26 mouse cellular contexts compared by ENCODE assay signal in the genomic region with DNA sequence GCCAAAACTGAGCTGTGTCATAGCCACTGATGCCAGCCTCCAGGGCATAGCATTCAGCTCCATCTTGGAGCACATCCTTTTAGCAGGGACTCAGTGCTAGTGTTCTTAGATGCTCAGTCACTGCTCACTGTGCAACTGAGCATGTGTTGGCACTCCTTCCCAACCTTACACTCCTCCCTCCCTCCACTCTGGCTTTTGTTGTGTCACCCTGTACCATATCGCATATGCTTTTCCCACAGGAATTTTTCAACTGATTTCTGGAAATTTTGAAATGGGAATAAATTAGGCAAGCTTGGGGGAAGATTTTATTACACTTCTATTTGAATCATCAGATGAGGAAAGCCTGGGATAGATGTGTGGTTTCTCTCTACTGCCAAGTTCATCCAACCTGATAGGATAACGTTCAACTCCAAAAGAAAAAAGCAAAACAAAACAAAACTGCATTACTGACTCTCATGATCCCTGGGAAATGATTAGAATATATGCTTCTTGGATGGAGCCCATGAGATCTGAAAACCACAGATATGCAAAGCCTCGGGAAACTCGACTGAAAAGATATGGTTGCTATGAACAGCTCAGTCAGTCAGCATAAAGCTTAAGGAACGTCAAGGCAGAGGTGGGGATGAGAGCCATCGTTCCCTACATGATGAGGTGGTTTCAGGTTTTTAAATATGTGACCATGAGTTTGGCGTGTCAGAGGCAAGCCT. TPM values are rescaled to one million over a fixed set of nuclear protein-coding genes. Genes with fewer than 3 reads are reported as not detected.
DNase-seq lines count a peak whose midpoint lies in the region; ATAC-seq and TF ChIP-seq lines count a peak whose summit lies in the region.
"Had no signal": no experiment of that assay in that cellular context is flagged by ENCODE, and none has a peak within 500 bp of the region (broad histone marks: within the 10 kb centered on the region; RNA-seq: fewer than 3 reads in every experiment).

No protein-coding gene starts in this region.

- H3K4me2 ChIP-seq in embryonic facial prominence, embryonic 12.5 days (replicated peaks): no peak overlapping the region
- H3K4me2 ChIP-seq in limb, embryonic 15.5 days: no peak overlapping the region
- H3K4me2 ChIP-seq: heart, embryonic 13.5 days; limb, embryonic 12.5 days; liver, embryonic 15.5 days had no signal

- no peak overlapping the region for H3K4me3 ChIP-seq in embryonic facial prominence, embryonic 12.5 days
- H3K4me3 ChIP-seq in embryonic facial prominence, embryonic 10.5 days: no peak overlapping the region
- no peak overlapping the region for H3K4me3 ChIP-seq in limb, embryonic 15.5 days
- no peak overlapping the region for H3K4me3 ChIP-seq in thymus, adult 2 months (ENCODE audit: control insufficient read depth, insufficient read depth, low read length)
- H3K4me3 ChIP-seq: heart, embryonic 13.5 days; limb, embryonic 12.5 days; liver, embryonic 15.5 days had no signal

- H3K27me3 ChIP-seq in embryonic facial prominence, embryonic 12.5 days: no peaks in the 10 kb centered on the region
- H3K27me3 ChIP-seq in embryonic facial prominence, embryonic 10.5 days (replicated peaks; ENCODE audit: low read depth, poor library complexity, severe bottlenecking): no peaks in the 10 kb centered on the region
- H3K27me3 ChIP-seq in limb, embryonic 15.5 days: no peaks in the 10 kb centered on the region
- no peaks in the 10 kb centered on the region for H3K27me3 ChIP-seq in thymus, adult 2 months (ENCODE audit: control insufficient read depth, insufficient read depth, low read length)
- H3K27me3 ChIP-seq: heart, embryonic 13.5 days; limb, embryonic 12.5 days; liver, embryonic 15.5 days had no signal

- peak; percentile 68; the same call in 1 of the 2 replicates for ATAC-seq in embryonic facial prominence, embryonic 12.5 days (ENCODE audit: insufficient number of reproducible peaks, insufficient read depth, low FRiP score, low TSS enrichment)
- ATAC-seq in limb, embryonic 15.5 days (ENCODE audit: insufficient number of reproducible peaks, low FRiP score, low TSS enrichment, low read depth): no peak
- ATAC-seq: activated CD4-positive, CD25-positive, alpha-beta regulatory T cell, adult 4 months; lung, postnatal 0 days had no signal

- H3K4me1 ChIP-seq in embryonic facial prominence, embryonic 12.5 days: peaks cover 3% of the 10 kb centered on the region; the same call in 1 of the 2 replicates
- H3K4me1 ChIP-seq in embryonic facial prominence, embryonic 10.5 days: peaks cover 19% of the 10 kb centered on the region
- peaks cover 8% of the 10 kb centered on the region; the same call in 1 of the 2 replicates for H3K4me1 ChIP-seq in limb, embryonic 15.5 days
- H3K4me1 ChIP-seq in thymus, adult 2 months (replicated peaks; ENCODE audit: control insufficient read depth, insufficient read depth, low read length): no peaks in the 10 kb centered on the region
- H3K4me1 ChIP-seq: heart, embryonic 13.5 days; liver, embryonic 15.5 days had no signal

- H3K9me3 ChIP-seq in embryonic facial prominence, embryonic 12.5 days: no peaks in the 10 kb centered on the region
- H3K9me3 ChIP-seq in embryonic facial prominence, embryonic 10.5 days: no peaks in the 10 kb centered on the region
- no peaks in the 10 kb centered on the region for H3K9me3 ChIP-seq in limb, embryonic 15.5 days
- H3K9me3 ChIP-seq: heart, embryonic 13.5 days; limb, embryonic 12.5 days; liver, embryonic 15.5 days had no signal

- H3K36me3 ChIP-seq in embryonic facial prominence, embryonic 12.5 days: no peaks in the 10 kb centered on the region
- no peaks in the 10 kb centered on the region for H3K36me3 ChIP-seq in embryonic facial prominence, embryonic 10.5 days (replicated peaks)
- H3K36me3 ChIP-seq in limb, embryonic 15.5 days: no peaks in the 10 kb centered on the region
- no peaks in the 10 kb centered on the region for H3K36me3 ChIP-seq in thymus, adult 2 months (ENCODE audit: control insufficient read depth, insufficient read depth, low read length)
- H3K36me3 ChIP-seq: heart, embryonic 13.5 days; limb, embryonic 12.5 days; liver, embryonic 15.5 days had no signal

- 48% methylated on average over 7 of the region's 7 CpGs for WGBS in embryonic facial prominence, embryonic 12.5 days
- 75% methylated on average over 7 of the region's 7 CpGs for WGBS in embryonic facial prominence, embryonic 10.5 days
- WGBS in limb, embryonic 15.5 days: 47% methylated on average over 7 of the region's 7 CpGs
- 86% methylated on average over 7 of the region's 7 CpGs for WGBS in thymus, adult 2 months

- TF ChIP-seq CTCF in thymus, adult 2 months (IDR thresholded peaks at IDR 0.05; ENCODE audit: borderline replicate concordance, control insufficient read depth, extremely low read depth, insufficient read depth, low read length, poor library complexity): no peak

- H3K27ac ChIP-seq in embryonic facial prominence, embryonic 12.5 days: 0 out of 2 replicates have a peak overlapping the region, but pooled peaks have one; percentile 36
- no peak overlapping the region for H3K27ac ChIP-seq in embryonic facial prominence, embryonic 10.5 days (replicated peaks)
- H3K27ac ChIP-seq in limb, embryonic 15.5 days: peak overlapping the region; percentile 14
- H3K27ac ChIP-seq in thymus, adult 2 months (ENCODE audit: control insufficient read depth, insufficient read depth, low read length): no peak overlapping the region
- H3K27ac ChIP-seq: heart, embryonic 13.5 days; limb, embryonic 12.5 days; liver, embryonic 15.5 days had no signal

- no peak for TF ChIP-seq POLR2A in thymus, adult 2 months (IDR thresholded peaks at IDR 0.05; ENCODE audit: control insufficient read depth, extremely low read depth, insufficient read depth, low read length, poor library complexity)

- DNase-seq in embryonic facial prominence, embryonic 10.5 days (ENCODE audit: low spot score): no peak
- peak; percentile 12 to 43 for DNase-seq in layer of hippocampus, adult 18-20 months (ENCODE audit: low spot score in 2 of 2)
- DNase-seq in layer of hippocampus, adult 8-10 months (ENCODE audit: low spot score in 2 of 2): no peak
- DNase-seq in adipocyte (ENCODE audit: low spot score): peak; percentile 37
- no peak for DNase-seq in thymus, postnatal 0 days (ENCODE audit: low spot score)
- no peak for DNase-seq in thymus, adult 2 months
- DNase-seq: adrenal gland, postnatal 25 days; cerebellum, adult 8-10 months; heart, adult 11 months; kidney, adult 2 months; midbrain, embryonic 14.5 days; right cerebral cortex, adult 18-20 months; thymus, adult 18-20 months had no signal

- H3K9ac ChIP-seq in embryonic facial prominence, embryonic 12.5 days: no peak overlapping the region
- H3K9ac ChIP-seq in limb, embryonic 15.5 days: no peak overlapping the region
- H3K9ac ChIP-seq: heart, embryonic 13.5 days; limb, embryonic 12.5 days; liver, embryonic 15.5 days had no signal

RNA-seq across cellular contexts. Expression of gene Mroh9, which starts 40.9 kb away (rescaled TPM):
- polyA plus RNA-seq in embryonic facial prominence, embryonic 12.5 days (2016; fragmentation: Nextera tagmentation; extraction: Ambion mirVana): not detected in 2 replicates
- not detected in 2 replicates for polyA plus RNA-seq in embryonic facial prominence, embryonic 10.5 days (2016; fragmentation: Nextera tagmentation; extraction: Ambion mirVana)
- not detected for total RNA-seq in layer of hippocampus, adult 18-20 months (2021)
- not detected for total RNA-seq in layer of hippocampus, adult 8-10 months (2022)
- not detected in 2 replicates for polyA plus RNA-seq in limb, embryonic 15.5 days (2015; fragmentation: Nextera tagmentation; extraction: Ambion mirVana)
- polyA plus RNA-seq in thymus, postnatal 0 days (2015; fragmentation: Nextera tagmentation; extraction: Ambion mirVana): not detected in 2 replicates
- not detected in 2 replicates for polyA plus RNA-seq in thymus, adult 2 months (2012; rRNA removed)
- total RNA-seq: adrenal gland, postnatal 25 days; common myeloid progenitor, adult 5-6 weeks; hematopoietic stem cell, adult 5-6 weeks; left cerebral cortex, adult 8-10 months; megakaryocyte progenitor cell, adult 5-6 weeks had no signal
- polyA plus RNA-seq: activated CD4-positive, CD25-positive, alpha-beta regulatory T cell, adult 4 months; heart, embryonic 13.5 days; kidney, adult 2 months; large intestine, adult 2 months; limb, embryonic 12.5 days; liver, embryonic 15.5 days; lung, postnatal 0 days; midbrain, embryonic 14.5 days; stomach, embryonic 14.5 days had no signal

Comparison
In these comparisons a context has a peak if more than half of its experiments do, and no peak if none do; other contexts are left out.
1. H3K27ac ChIP-seq: peak in embryonic facial prominence, embryonic 12.5 days (single experiment) and limb, embryonic 15.5 days (single experiment); none in embryonic facial prominence, embryonic 10.5 days (single experiment) and thymus, adult 2 months (single experiment).
2. DNase-seq: peak in layer of hippocampus, adult 18-20 months (2 of 2) and adipocyte (single experiment); none in embryonic facial prominence, embryonic 10.5 days (single experiment), layer of hippocampus, adult 8-10 months (0 of 2), thymus, postnatal 0 days (single experiment) and thymus, adult 2 months (single experiment).